Mouse (Mus musculus) MEL (cell line): ENCODE data around the gene Mkln1. TPM values are rescaled to one million over a fixed set of nuclear protein-coding genes. Genes with fewer than 3 reads are reported as not detected.
A peak's percentile ranks its signal among the peaks of the same experiment; 100 is the strongest.

ENCODE experiments used
- DNase-seq: peaks from one replicate; pipeline ENCODE4 v3.0.0; 2011; ENCODE audit warnings: low read depth, low spot score
- H3K27ac ChIP-seq: 2 replicates; pipeline ENCODE4 v1.5.1; 2012; ENCODE audit warnings: low read depth, mild to moderate bottlenecking, control low read depth, low read length, moderate library complexity; ENCODE audit not compliant: control insufficient read depth
- H3K27me3 ChIP-seq, 2 experiments: fragments of 150-350 bp in 1 of 2; sonication (generic) in 1 of 2; 2 replicates each; pipeline ENCODE4 v1.6.1; 2012; ENCODE audit warnings: low read length in 2 of 2, mild to moderate bottlenecking in 2 of 2, improper control_type of control experiment in 1 of 2, moderate library complexity in 1 of 2; ENCODE audit not compliant: insufficient read depth in 2 of 2, control insufficient read depth in 1 of 2
- H3K36me3 ChIP-seq, 2 experiments: 2 replicates each; pipeline ENCODE4 v1.6.1; 2012 to 2014; ENCODE audit warnings: low read length in 2 of 2, improper control_type of control experiment in 1 of 2, inconsistent platforms in 1 of 2, mild to moderate bottlenecking in 1 of 2; ENCODE audit not compliant: insufficient read depth in 2 of 2, control insufficient read depth in 1 of 2
- H3K4me1 ChIP-seq, 2 experiments: fragments of 150-350 bp in 1 of 2; sonication (generic) in 1 of 2; 2 replicates each; pipeline ENCODE4 v1.6.1; 2012; ENCODE audit warnings: low read length in 2 of 2, improper control_type of control experiment in 1 of 2, mild to moderate bottlenecking in 1 of 2; ENCODE audit not compliant: insufficient read depth in 2 of 2, control insufficient read depth in 1 of 2
- H3K4me3 ChIP-seq, 2 experiments: fragments of 150-350 bp in 1 of 2; sonication (generic) in 1 of 2; 2 replicates each; pipeline ENCODE4 v1.5.1; 2012; ENCODE audit warnings: low read depth in 2 of 2, low read length in 2 of 2, mild to moderate bottlenecking in 2 of 2, moderate library complexity in 2 of 2, control low read depth in 1 of 2, improper control_type of control experiment in 1 of 2; ENCODE audit not compliant: control insufficient read depth in 1 of 2, insufficient read depth in 1 of 2
- H3K79me2 ChIP-seq: 2 replicates; pipeline ENCODE4 v1.6.1; 2012; ENCODE audit warnings: mild to moderate bottlenecking, low read length, moderate library complexity; ENCODE audit not compliant: control insufficient read depth, poor library complexity, insufficient read depth
- H3K9ac ChIP-seq: 2 replicates; pipeline ENCODE4 v1.6.1; 2012; ENCODE audit warnings: low read depth, mild to moderate bottlenecking, control low read depth, low read length, moderate library complexity; ENCODE audit not compliant: control insufficient read depth, poor library complexity, severe bottlenecking
- H3K9me3 ChIP-seq: fragments of 150-350 bp; sonication (generic); replicated peaks from 2 replicates; pipeline ENCODE4 v1.6.1; 2012; ENCODE audit warnings: mild to moderate bottlenecking, low read length, improper control_type of control experiment, moderate library complexity; ENCODE audit not compliant: insufficient read depth
- BHLHE40 ChIP-seq: IDR thresholded peaks from 2 replicates; pipeline ENCODE4 v1.6.1; 2012; ENCODE audit warnings: low read depth, mild to moderate bottlenecking, inconsistent platforms, low read length, improper control_type of control experiment, borderline replicate concordance
- CTCF ChIP-seq, 3 experiments: IDR thresholded peaks in 2 of 3; conservative IDR thresholded peaks in 1 of 3; 2 replicates each; pipeline ENCODE4 v1.5.1; 2011 to 2012; ENCODE audit warnings: low read length in 3 of 3, low read depth in 2 of 3, mild to moderate bottlenecking in 2 of 3, improper control_type of control experiment in 1 of 3, inconsistent platforms in 1 of 3, mixed read lengths in 1 of 3, moderate library complexity in 1 of 3; ENCODE audit not compliant: control insufficient read depth in 1 of 3, insufficient read depth in 1 of 3, poor library complexity in 1 of 3, severe bottlenecking in 1 of 3
- E2F4 ChIP-seq: IDR thresholded peaks from 2 replicates; pipeline ENCODE4 v1.6.1; 2011; ENCODE audit warnings: low read depth, low read length, improper control_type of control experiment, borderline replicate concordance
- ELF1 ChIP-seq: IDR thresholded peaks from 2 replicates; pipeline ENCODE4 v1.6.1; 2014; ENCODE audit warnings: low read depth, mild to moderate bottlenecking, inconsistent platforms, low read length, improper control_type of control experiment, moderate library complexity
- EP300 ChIP-seq, 2 experiments: IDR thresholded peaks; 2 replicates each; pipeline ENCODE4 v1.6.1; 2011; ENCODE audit warnings: improper control_type of control experiment in 2 of 2, low read length in 2 of 2, low read depth in 1 of 2, mild to moderate bottlenecking in 1 of 2
- ETS1 ChIP-seq: IDR thresholded peaks from 2 replicates; pipeline ENCODE4 v1.6.1; 2012; ENCODE audit warnings: low read depth, mild to moderate bottlenecking, inconsistent platforms, low read length, improper control_type of control experiment, moderate library complexity
- GABPA ChIP-seq: IDR thresholded peaks from 2 replicates; pipeline ENCODE4 v1.6.1; 2012; ENCODE audit warnings: low read depth, mild to moderate bottlenecking, inconsistent platforms, low read length, improper control_type of control experiment, moderate library complexity
- GATA1 ChIP-seq: IDR thresholded peaks from 2 replicates; pipeline ENCODE4 v1.6.1; 2011; ENCODE audit warnings: low read depth, low read length, improper control_type of control experiment
- JUND ChIP-seq: IDR thresholded peaks from 2 replicates; pipeline ENCODE4 v1.6.1; 2011; ENCODE audit warnings: low read depth, mild to moderate bottlenecking, improper control_type of control experiment, low read length
- MAX ChIP-seq: IDR thresholded peaks from 2 replicates; pipeline ENCODE4 v1.6.1; 2011; ENCODE audit warnings: low read length, improper control_type of control experiment
- MEF2A ChIP-seq: IDR thresholded peaks from 2 replicates; pipeline ENCODE4 v1.6.1; 2014; ENCODE audit warnings: low read depth, mild to moderate bottlenecking, inconsistent platforms, low read length, improper control_type of control experiment; ENCODE audit not compliant: poor library complexity, insufficient replicate concordance, severe bottlenecking; ENCODE audit errors: extremely low read depth
- MXI1 ChIP-seq: IDR thresholded peaks from 2 replicates; pipeline ENCODE4 v1.6.1; 2011; ENCODE audit warnings: mild to moderate bottlenecking, low read depth, low read length, improper control_type of control experiment
- MYB ChIP-seq: IDR thresholded peaks from 2 replicates; pipeline ENCODE4 v1.6.1; 2011; ENCODE audit warnings: mild to moderate bottlenecking, low read depth, low read length, improper control_type of control experiment
- NRF1 ChIP-seq: IDR thresholded peaks from 2 replicates; pipeline ENCODE4 v1.6.1; 2014; ENCODE audit warnings: low read depth, mild to moderate bottlenecking, inconsistent platforms, low read length, improper control_type of control experiment, moderate library complexity; ENCODE audit not compliant: poor library complexity, insufficient read depth, severe bottlenecking
- POLR2A ChIP-seq, 2 experiments: IDR thresholded peaks; 2 replicates each; pipeline ENCODE4 v1.6.1; 2011 to 2012; ENCODE audit warnings: low read length in 2 of 2, mild to moderate bottlenecking in 2 of 2, control low read depth in 1 of 2, improper control_type of control experiment in 1 of 2, low read depth in 1 of 2, moderate library complexity in 1 of 2; ENCODE audit not compliant: control insufficient read depth in 1 of 2, insufficient read depth in 1 of 2, poor library complexity in 1 of 2
- POLR2AphosphoS2 ChIP-seq: IDR thresholded peaks from 2 replicates; pipeline ENCODE4 v1.6.1; 2011; ENCODE audit warnings: low read length, improper control_type of control experiment
- POLR2AphosphoS5 ChIP-seq: IDR thresholded peaks from 2 replicates; pipeline ENCODE4 v1.6.1; 2012; ENCODE audit warnings: low read depth, borderline replicate concordance, mild to moderate bottlenecking, inconsistent platforms, low read length, moderate library complexity, mixed read lengths
- RAD21 ChIP-seq: IDR thresholded peaks from 2 replicates; pipeline ENCODE4 v1.6.1; 2011; ENCODE audit warnings: mild to moderate bottlenecking, low read depth, low read length, improper control_type of control experiment
- RCOR1 ChIP-seq: IDR thresholded peaks from 2 replicates; pipeline ENCODE4 v1.6.1; 2012; ENCODE audit warnings: low read depth, mild to moderate bottlenecking, inconsistent platforms, low read length, improper control_type of control experiment
- SIN3A ChIP-seq: IDR thresholded peaks from 2 replicates; pipeline ENCODE4 v1.6.1; 2012; ENCODE audit warnings: low read length, improper control_type of control experiment, inconsistent platforms
- SMC3 ChIP-seq: IDR thresholded peaks from 2 replicates; pipeline ENCODE4 v1.6.1; 2011; ENCODE audit warnings: low read depth, low read length, improper control_type of control experiment
- TAL1 ChIP-seq: IDR thresholded peaks from 2 replicates; pipeline ENCODE4 v1.6.1; 2012; ENCODE audit warnings: mild to moderate bottlenecking, inconsistent platforms, low read length, moderate library complexity, mixed read lengths
- TBP ChIP-seq: IDR thresholded peaks from 2 replicates; pipeline ENCODE4 v1.8.0; 2011; ENCODE audit warnings: low read depth, low read length, improper control_type of control experiment
- TCF12 ChIP-seq: IDR thresholded peaks from 2 replicates; pipeline ENCODE4 v1.6.1; 2014; ENCODE audit warnings: low read depth, mild to moderate bottlenecking, inconsistent platforms, low read length, improper control_type of control experiment, moderate library complexity
- UBTF ChIP-seq: IDR thresholded peaks from 2 replicates; pipeline ENCODE4 v1.6.1; 2012; ENCODE audit warnings: low read depth, mild to moderate bottlenecking, inconsistent platforms, low read length, improper control_type of control experiment, moderate library complexity, borderline replicate concordance; ENCODE audit not compliant: insufficient read depth
- USF2 ChIP-seq, 2 experiments: IDR thresholded peaks; 2 replicates each; pipeline ENCODE4 v1.6.1; 2011 to 2012; ENCODE audit warnings: improper control_type of control experiment in 2 of 2, low read length in 2 of 2, borderline replicate concordance in 1 of 2, inconsistent platforms in 1 of 2, low read depth in 1 of 2, mild to moderate bottlenecking in 1 of 2; ENCODE audit not compliant: insufficient read depth in 1 of 2
- ZC3H11A ChIP-seq: IDR thresholded peaks from 2 replicates; pipeline ENCODE4 v1.6.1; 2012; ENCODE audit warnings: low read depth, mild to moderate bottlenecking, inconsistent platforms, low read length, improper control_type of control experiment
- ZKSCAN1 ChIP-seq: IDR thresholded peaks from 2 replicates; pipeline ENCODE4 v1.6.1; 2012; ENCODE audit warnings: low read depth, mild to moderate bottlenecking, inconsistent platforms, low read length, improper control_type of control experiment, moderate library complexity
- ZMIZ1 ChIP-seq: IDR thresholded peaks from 2 replicates; pipeline ENCODE4 v1.6.1; 2012; ENCODE audit warnings: low read depth, mild to moderate bottlenecking, inconsistent platforms, low read length, improper control_type of control experiment, moderate library complexity
- polyA plus RNA-seq, 2 experiments: library from polyadenylated mRNA; stranded (reverse) in 1 of 2; unstranded in 1 of 2; fragments of >175 nt in 1 of 2; fragments of >200 nt in 1 of 2; gene quantifications; 2 replicates each; pipeline versions ENCODE4 v1.2.1 to v1.2.4; 2012; ENCODE audit warnings: low replicate concordance in 2 of 2, low read depth in 1 of 2; ENCODE audit not compliant: insufficient read length in 2 of 2, insufficient read depth in 1 of 2, missing spikeins in 1 of 2
- total RNA-seq: library from RNA; depleted of rRNA; stranded (reverse); fragments of 300-350 nt; gene quantifications from 2 replicates; pipeline ENCODE4 v1.2.3, GENCODE M21; 2012

The Mkln1 gene
- total and polyA plus RNA-seq, 3 experiments: 115 to 187 (median 135) TPM

DNA sequence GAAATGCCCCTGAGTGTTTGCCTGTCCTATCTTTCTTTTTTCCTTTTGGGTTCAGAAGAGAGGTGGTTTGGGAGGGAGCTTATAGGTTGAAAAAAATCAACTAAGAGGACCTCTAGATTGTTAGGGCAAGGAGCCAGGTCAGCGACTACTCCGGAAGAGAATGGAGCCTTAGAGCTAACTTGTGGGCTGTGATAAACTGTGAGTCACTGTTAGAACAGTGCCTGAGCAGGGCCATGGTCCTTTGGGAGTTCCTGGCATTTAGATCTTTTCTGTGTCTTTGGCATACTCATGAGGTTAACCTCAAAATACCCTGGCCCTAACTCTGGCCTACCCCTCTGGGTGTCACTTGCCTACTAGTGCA is 119.8 kb downstream of the Mkln1 start (continued):
- TF ChIP-seq GABPA (no peak), MEF2A (no peak), MAX (no peak), POLR2AphosphoS5 (no peak), POLR2AphosphoS2 (no peak), ELF1 (no peak), SIN3A (no peak), MYB (no peak), ZKSCAN1 (no peak), E2F4 (no peak), ZMIZ1 (no peak)

DNA sequence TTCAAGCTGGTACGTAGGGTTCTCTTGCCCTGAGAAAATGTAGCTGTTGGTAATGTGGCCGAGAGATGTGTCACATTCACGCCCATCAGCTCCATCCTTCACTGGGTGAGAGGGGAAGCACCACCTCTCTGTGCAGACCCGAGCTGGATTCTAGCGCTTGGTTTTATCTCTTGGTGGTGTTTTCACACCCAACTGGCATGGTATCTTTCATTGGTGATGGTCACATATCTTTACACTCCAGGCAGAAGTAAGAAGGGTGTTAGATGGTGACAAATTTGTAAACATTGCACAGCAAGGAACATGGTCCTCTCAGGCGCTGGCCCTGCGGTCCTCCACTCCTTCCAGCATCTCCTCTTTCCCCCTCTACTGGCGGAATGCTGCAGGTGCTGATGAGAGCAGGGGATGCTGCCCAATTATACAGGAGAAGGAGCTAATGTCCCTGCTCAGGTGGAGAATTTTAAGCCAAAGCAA is 120.5 kb downstream of the Mkln1 start:
- Histone ChIP-seq H3K4me3 (peak overlapping the region; percentile 1 to 14; a peak in 3 of 4 replicates), H3K36me3 (peaks cover 0 to 22% of the 10 kb centered on the region in 2 experiments; a peak in 2 of 4 replicates), H3K9me3 (no peaks in the 10 kb centered on the region), H3K27ac (peak overlapping the region; percentile 96), H3K4me1 (peaks cover 8 to 32% of the 10 kb centered on the region in 2 experiments), H3K27me3 (no peaks in the 10 kb centered on the region), H3K9ac (peak overlapping the region; percentile 6; the same call in 1 of the 2 replicates), H3K79me2 (no peaks in the 10 kb centered on the region)
- peak; percentile 65; the same call in 1 of the 2 replicates for TF ChIP-seq MXI1
- TF ChIP-seq UBTF: no peak
- peak; percentile 83 for TF ChIP-seq TAL1
- peak; percentile 61; the same call in 1 of the 2 replicates for TF ChIP-seq ETS1
- 0 out of 2 replicates have a peak, but pooled peaks have one; percentile 25 for TF ChIP-seq BHLHE40
- 0 out of 2 replicates have a peak, but pooled peaks have one; percentile 23 for TF ChIP-seq JUND
- peak; percentile 74 to 85 for TF ChIP-seq EP300 (IDR thresholded peaks at IDR 0.05; ENCODE audit: low read depth in 1 of 2, low read length in 2 of 2)
- TF ChIP-seq SIN3A: peak; percentile 45; the same call in 1 of the 2 replicates
- TF ChIP-seq POLR2A (IDR thresholded peaks at IDR 0.05; ENCODE audit: control insufficient read depth in 1 of 2, insufficient read depth in 1 of 2, low read depth in 1 of 2, low read length in 2 of 2, poor library complexity in 1 of 2): no peak; a peak in 1 of 4 replicates
- peak; percentile 67 for TF ChIP-seq TBP
- no peak for TF ChIP-seq NRF1
- TF ChIP-seq CTCF (IDR thresholded peaks at IDR 0.05 in 2 of 3, conservative IDR thresholded peaks at IDR 0.05 in 1 of 3; ENCODE audit: control insufficient read depth in 1 of 3, insufficient read depth in 1 of 3, low read depth in 2 of 3, low read length in 3 of 3, poor library complexity in 1 of 3, severe bottlenecking in 1 of 3): peak; percentile 72 to 78 (median 76)
- no peak for TF ChIP-seq POLR2AphosphoS5
- peak; percentile 54; the same call in 1 of the 2 replicates for TF ChIP-seq ZC3H11A
- TF ChIP-seq RCOR1: peak; percentile 55
- TF ChIP-seq GATA1: peak; percentile 86
- TF ChIP-seq SMC3: peak; percentile 64
- TF ChIP-seq TCF12: peak; percentile 82
- peak; percentile 57 for TF ChIP-seq RAD21
- TF ChIP-seq E2F4: 0 out of 2 replicates have a peak, but pooled peaks have one; percentile 28
- no peak for TF ChIP-seq USF2 (IDR thresholded peaks at IDR 0.05; ENCODE audit: borderline replicate concordance in 1 of 2, insufficient read depth in 1 of 2, low read depth in 1 of 2, low read length in 2 of 2)
- TF ChIP-seq MEF2A: no peak
- no peak for TF ChIP-seq ELF1
- TF ChIP-seq ZMIZ1: no peak; the same call in 1 of the 2 replicates
- 0 out of 2 replicates have a peak, but pooled peaks have one; percentile 46 for TF ChIP-seq MYB
- peak; percentile 86 for DNase-seq
